Mouse (Mus musculus): ENCODE data around the gene 4930558C23Rik. TPM values are rescaled to one million over a fixed set of nuclear protein-coding genes. Genes with fewer than 3 reads are reported as not detected.
"Not testable (repeated sequence)": the region's sequence is repeated elsewhere in the genome, so short reads cannot be mapped to it uniquely, and the experiment has no call there.

4930558C23Rik gene
- polyA plus RNA-seq (2014; fragmentation: Nextera tagmentation; extraction: Ambion mirVana), result not detected in 2 replicates

DNA sequence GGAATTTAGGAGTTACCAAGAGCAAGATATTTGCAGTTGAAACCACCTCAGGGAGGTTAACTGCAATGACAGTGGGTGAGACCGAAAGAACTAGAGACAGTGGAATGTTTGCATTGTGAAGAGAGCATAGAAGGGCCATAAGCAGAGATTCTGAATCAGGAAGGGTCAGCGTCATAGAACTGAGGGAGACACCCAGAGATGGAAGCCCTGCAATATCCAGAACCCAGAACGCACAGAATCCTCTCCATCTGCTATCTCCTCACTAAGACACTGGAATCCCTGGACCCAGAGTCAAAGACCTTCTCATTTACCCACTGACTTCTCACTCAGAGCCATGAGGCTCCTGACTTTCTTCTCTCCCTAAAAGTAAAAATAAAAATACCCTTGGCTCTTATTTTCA, at the start of gene 4930558C23Rik:
4930558C23Rik (minus strand) TSS at position 101 of the 400 bp plus-strand sequence.
- H3K27ac ChIP-seq (ENCODE audit: low read depth, low read length), result no peak within 1 kb of the TSS
- no peaks in the 10 kb centered on the region for H3K36me3 ChIP-seq (ENCODE audit: control insufficient read depth, insufficient read depth, low read length)
- no peak within 1 kb of the TSS for H3K4me2 ChIP-seq
- H3K27me3 ChIP-seq (ENCODE audit: control insufficient read depth, insufficient read depth, low read length), result no peaks in the 10 kb centered on the region
- DNase-seq (ENCODE audit: low spot score, missing footprints), result no peak
- H3K4me1 ChIP-seq (ENCODE audit: control insufficient read depth, insufficient read depth, low read length), result no peaks in the 10 kb centered on the region
- no peak within 1 kb of the TSS for H3K4me3 ChIP-seq (ENCODE audit: low read depth, low read length)
- no peak for ATAC-seq (ENCODE audit: low FRiP score)
- no peak within 1 kb of the TSS for H3K9ac ChIP-seq (ENCODE audit: low read length)
- WGBS, result 95% methylated on average over 3 of the region's 3 CpGs
- H3K9me3 ChIP-seq (ENCODE audit: control insufficient read depth, low read length), result no peaks in the 10 kb centered on the region

GRCm38 (mm10) chr3:95450915-95451314, 48.3 kb upstream of the 4930558C23Rik start:
- Histone ChIP-seq H3K9me3 (ENCODE audit: control insufficient read depth, low read length) (no peaks in the 10 kb centered on the region), H3K4me3 (ENCODE audit: low read depth, low read length) (no peak overlapping the region), H3K36me3 (ENCODE audit: control insufficient read depth, insufficient read depth, low read length) (0 out of 2 replicates have a peak, but pooled peaks cover 2% of the 10 kb centered on the region), H3K4me2 (no peak overlapping the region), H3K27me3 (ENCODE audit: control insufficient read depth, insufficient read depth, low read length) (no peaks in the 10 kb centered on the region), H3K9ac (ENCODE audit: low read length) (no peak overlapping the region), H3K4me1 (ENCODE audit: control insufficient read depth, insufficient read depth, low read length) (no peaks in the 10 kb centered on the region), H3K27ac (ENCODE audit: low read depth, low read length) (no peak overlapping the region)
- no peak for DNase-seq (ENCODE audit: low spot score, missing footprints)
- WGBS, result 89% methylated on average over 3 of the region's 3 CpGs
- no peak for ATAC-seq (ENCODE audit: low FRiP score)

DNA sequence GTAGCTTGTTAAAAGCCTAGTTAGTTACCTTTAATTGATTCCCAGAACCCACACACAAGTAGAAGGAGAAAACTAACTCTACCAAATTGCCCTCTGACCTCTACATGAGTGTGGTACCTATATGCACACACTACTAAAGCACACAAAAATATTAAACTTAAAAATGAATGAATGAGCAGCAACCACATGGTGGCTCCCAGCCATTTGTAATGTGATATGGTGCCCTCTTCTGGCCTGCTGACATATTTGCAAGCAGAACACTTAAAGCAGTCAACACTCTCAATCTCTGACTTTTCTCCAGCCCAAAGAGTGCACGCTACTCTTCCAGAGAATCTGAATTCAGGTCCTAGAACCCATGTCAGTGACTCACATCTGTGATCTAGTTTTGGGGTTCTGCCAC, 47.8 kb upstream of the 4930558C23Rik start:
- ATAC-seq (ENCODE audit: low FRiP score), result no peak

DNA sequence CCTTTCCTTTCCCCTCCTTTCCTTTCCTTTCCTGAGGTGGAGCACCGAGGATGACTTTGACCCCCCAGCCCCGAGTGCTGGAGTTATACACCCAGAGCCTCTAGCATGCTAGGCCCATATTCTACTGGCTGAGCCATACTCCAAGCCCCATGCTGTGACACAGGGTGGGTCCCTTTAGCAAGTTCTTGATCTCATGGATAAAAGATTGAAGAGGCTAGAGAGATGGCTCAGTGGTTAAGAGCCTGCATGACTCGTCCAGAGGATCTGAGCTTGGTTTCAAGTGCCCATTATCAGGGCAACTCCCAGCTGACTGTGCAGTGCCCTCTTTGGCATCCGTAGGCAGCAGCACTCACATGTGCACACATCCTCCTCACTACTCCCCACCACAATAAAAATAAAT, 42.7 kb upstream of the 4930558C23Rik start:
- Histone ChIP-seq H3K36me3 (ENCODE audit: control insufficient read depth, insufficient read depth, low read length) (no peaks in the 10 kb centered on the region), H3K27ac (ENCODE audit: low read depth, low read length) (no peak overlapping the region), H3K27me3 (ENCODE audit: control insufficient read depth, insufficient read depth, low read length) (no peaks in the 10 kb centered on the region), H3K4me3 (ENCODE audit: low read depth, low read length) (no peak overlapping the region), H3K4me1 (ENCODE audit: control insufficient read depth, insufficient read depth, low read length) (no peaks in the 10 kb centered on the region), H3K9ac (ENCODE audit: low read length) (no peak overlapping the region), H3K4me2 (no peak overlapping the region), H3K9me3 (ENCODE audit: control insufficient read depth, low read length) (no peaks in the 10 kb centered on the region)
- ATAC-seq (ENCODE audit: low FRiP score) (no peak), DNase-seq (ENCODE audit: low spot score, missing footprints) (no peak)
- WGBS, result 83% methylated on average over 4 of the region's 4 CpGs

More for the DNA sequence above, 47.8 kb upstream of the 4930558C23Rik start:
- Histone ChIP-seq H3K27me3 (ENCODE audit: control insufficient read depth, insufficient read depth, low read length) (no peaks in the 10 kb centered on the region), H3K4me2 (no peak overlapping the region), H3K27ac (ENCODE audit: low read depth, low read length) (no peak overlapping the region), H3K9me3 (ENCODE audit: control insufficient read depth, low read length) (no peaks in the 10 kb centered on the region), H3K4me3 (ENCODE audit: low read depth, low read length) (no peak overlapping the region), H3K36me3 (ENCODE audit: control insufficient read depth, insufficient read depth, low read length) (0 out of 2 replicates have a peak, but pooled peaks cover 2% of the 10 kb centered on the region), H3K4me1 (ENCODE audit: control insufficient read depth, insufficient read depth, low read length) (no peaks in the 10 kb centered on the region), H3K9ac (ENCODE audit: low read length) (no peak overlapping the region)
- DNase-seq (ENCODE audit: low spot score, missing footprints), result peak; percentile 87
- 63% methylated on average over 1 of the region's 1 CpGs for WGBS

DNA sequence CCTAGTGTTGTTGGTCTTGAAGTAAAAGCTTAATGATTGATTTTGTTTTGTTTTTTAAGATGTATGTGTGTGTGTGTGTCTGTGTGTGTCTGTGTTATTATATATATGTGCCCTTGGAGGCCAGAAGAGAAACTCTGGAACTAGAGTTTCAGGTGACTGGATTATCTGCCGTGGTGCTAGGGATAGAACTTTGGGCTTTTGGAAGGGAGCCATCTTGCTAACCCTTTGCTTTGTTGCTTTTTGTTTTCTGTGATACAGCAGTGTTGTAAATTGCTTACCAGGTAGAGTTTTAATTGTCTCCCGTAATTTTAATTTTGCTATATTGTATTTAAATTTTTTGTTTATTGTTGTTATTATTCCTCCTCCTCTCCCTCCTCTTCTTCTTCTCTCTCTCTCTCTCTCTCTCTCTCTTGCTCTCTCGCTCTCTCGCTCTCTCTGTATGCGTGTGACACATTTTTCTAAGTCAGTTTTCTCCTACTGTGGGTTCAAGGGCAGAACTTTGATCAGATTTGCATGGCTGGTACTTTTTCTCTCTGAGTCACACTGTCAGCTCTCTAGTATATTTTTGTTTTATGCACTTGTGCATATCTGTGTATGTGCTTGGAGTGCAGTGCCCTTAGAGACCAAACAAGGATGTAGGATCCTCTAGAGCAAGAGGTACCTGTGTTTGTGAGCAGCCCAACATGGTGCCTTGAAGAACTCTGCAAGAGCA, 39.9 kb upstream of the 4930558C23Rik start:
- Histone ChIP-seq H3K27me3 (ENCODE audit: control insufficient read depth, insufficient read depth, low read length) (no peaks in the 10 kb centered on the region), H3K9me3 (ENCODE audit: control insufficient read depth, low read length) (no peaks in the 10 kb centered on the region), H3K27ac (ENCODE audit: low read depth, low read length) (no peak overlapping the region), H3K9ac (ENCODE audit: low read length) (no peak overlapping the region), H3K4me2 (no peak overlapping the region), H3K36me3 (ENCODE audit: control insufficient read depth, insufficient read depth, low read length) (no peaks in the 10 kb centered on the region; the same call in 1 of the 2 replicates), H3K4me3 (ENCODE audit: low read depth, low read length) (no peak overlapping the region), H3K4me1 (ENCODE audit: control insufficient read depth, insufficient read depth, low read length) (no peaks in the 10 kb centered on the region)
- 96% methylated on average over 5 of the region's 5 CpGs for WGBS
- ATAC-seq (ENCODE audit: low FRiP score) (no peak), DNase-seq (ENCODE audit: low spot score, missing footprints) (no peak)

DNA sequence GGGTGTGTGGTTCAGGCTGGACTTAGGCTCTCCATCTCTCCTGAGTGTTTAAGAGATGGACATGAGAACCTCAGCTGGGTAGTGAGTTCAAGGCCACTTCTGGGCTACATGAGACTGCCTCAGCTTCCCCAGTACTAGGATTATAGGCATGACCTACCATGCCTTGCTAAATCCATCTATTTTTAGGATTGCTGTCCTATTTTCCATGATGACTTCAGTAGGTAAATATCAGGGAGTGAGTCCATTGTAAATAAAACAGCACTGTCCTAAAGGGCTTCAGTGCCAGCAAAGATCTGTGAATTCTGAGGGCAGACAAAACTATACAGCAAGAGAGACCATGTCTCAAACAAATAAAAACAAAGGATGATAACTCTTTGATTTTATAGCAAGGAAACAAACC, 37.0 kb upstream of the 4930558C23Rik start:
- no peaks in the 10 kb centered on the region; the same call in 1 of the 2 replicates for H3K36me3 ChIP-seq (ENCODE audit: control insufficient read depth, insufficient read depth, low read length)
- no peak for DNase-seq (ENCODE audit: low spot score, missing footprints)
- no peaks in the 10 kb centered on the region for H3K27me3 ChIP-seq (ENCODE audit: control insufficient read depth, insufficient read depth, low read length)
- no peaks in the 10 kb centered on the region for H3K9me3 ChIP-seq (ENCODE audit: control insufficient read depth, low read length)
- H3K4me2 ChIP-seq, result no peak overlapping the region
- H3K4me1 ChIP-seq (ENCODE audit: control insufficient read depth, insufficient read depth, low read length), result peaks cover 6% of the 10 kb centered on the region
- H3K9ac ChIP-seq (ENCODE audit: low read length), result no peak overlapping the region
- H3K27ac ChIP-seq (ENCODE audit: low read depth, low read length), result no peak overlapping the region
- ATAC-seq (ENCODE audit: low FRiP score), result no peak
- no peak overlapping the region for H3K4me3 ChIP-seq (ENCODE audit: low read depth, low read length)

- H3K27ac ChIP-seq (ENCODE audit: low read depth, low read length); H3K4me3 ChIP-seq (ENCODE audit: low read depth, low read length); DNase-seq (ENCODE audit: low spot score, missing footprints); H3K4me1 ChIP-seq (ENCODE audit: control insufficient read depth, insufficient read depth, low read length); H3K4me2 ChIP-seq; H3K36me3 ChIP-seq (ENCODE audit: control insufficient read depth, insufficient read depth, low read length); ATAC-seq (ENCODE audit: low FRiP score); H3K9me3 ChIP-seq (ENCODE audit: control insufficient read depth, low read length); H3K9ac ChIP-seq (ENCODE audit: low read length); H3K27me3 ChIP-seq (ENCODE audit: control insufficient read depth, insufficient read depth, low read length): not testable (repeated sequence)
- 95% methylated on average over 4 of the region's 4 CpGs for WGBS
Measured at GRCm38 (mm10) chr3:95438636-95439035, 36.0 kb upstream of the 4930558C23Rik start.

DNA sequence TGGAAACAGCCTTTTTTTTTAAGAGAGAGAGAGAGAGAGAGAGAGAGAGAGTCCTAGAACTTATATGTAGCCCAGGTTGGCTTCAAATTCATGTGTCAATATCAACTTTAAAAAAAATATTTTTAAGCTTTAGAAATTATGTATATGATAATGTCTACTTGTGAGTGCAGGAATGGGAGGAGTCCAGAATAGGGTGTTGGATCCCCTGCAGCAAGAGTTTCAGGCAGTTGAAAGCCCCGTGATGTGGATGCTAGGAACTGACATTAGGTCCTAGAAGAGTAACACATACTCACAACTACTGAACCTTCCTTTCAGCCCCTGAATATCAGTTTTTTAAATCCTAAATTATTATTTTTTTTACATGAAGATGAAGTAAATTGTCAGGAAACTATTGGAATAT, 32.9 kb upstream of the 4930558C23Rik start:
- no peaks in the 10 kb centered on the region for H3K27me3 ChIP-seq (ENCODE audit: control insufficient read depth, insufficient read depth, low read length)
- no peak overlapping the region for H3K9ac ChIP-seq (ENCODE audit: low read length)
- DNase-seq (ENCODE audit: low spot score, missing footprints) (no peak), ATAC-seq (ENCODE audit: low FRiP score) (no peak)
- no peaks in the 10 kb centered on the region for H3K9me3 ChIP-seq (ENCODE audit: control insufficient read depth, low read length)
- H3K4me3 ChIP-seq (ENCODE audit: low read depth, low read length), result no peak overlapping the region
- 82% methylated on average over 1 of the region's 1 CpGs for WGBS
- H3K4me2 ChIP-seq, result peak overlapping the region; percentile 68; the same call in 1 of the 2 replicates
- H3K4me1 ChIP-seq (ENCODE audit: control insufficient read depth, insufficient read depth, low read length), result peaks cover 6% of the 10 kb centered on the region
- H3K36me3 ChIP-seq (ENCODE audit: control insufficient read depth, insufficient read depth, low read length), result no peaks in the 10 kb centered on the region; the same call in 1 of the 2 replicates
- H3K27ac ChIP-seq (ENCODE audit: low read depth, low read length), result no peak overlapping the region

GRCm38 (mm10) chr3:95434983-95435370, 32.3 kb upstream of the 4930558C23Rik start:
- no peak overlapping the region; the same call in 1 of the 2 replicates for H3K27ac ChIP-seq (ENCODE audit: low read depth, low read length)
- no peaks in the 10 kb centered on the region for H3K9me3 ChIP-seq (ENCODE audit: control insufficient read depth, low read length)
- H3K27me3 ChIP-seq (ENCODE audit: control insufficient read depth, insufficient read depth, low read length), result no peaks in the 10 kb centered on the region
- H3K4me3 ChIP-seq (ENCODE audit: low read depth, low read length), result peak overlapping the region; percentile 89
- peak overlapping the region; percentile 68 for H3K4me2 ChIP-seq
- ATAC-seq (ENCODE audit: low FRiP score), result no peak
- 4% methylated on average over 7 of the region's 7 CpGs for WGBS
- H3K36me3 ChIP-seq (ENCODE audit: control insufficient read depth, insufficient read depth, low read length), result no peaks in the 10 kb centered on the region; the same call in 1 of the 2 replicates
- H3K4me1 ChIP-seq (ENCODE audit: control insufficient read depth, insufficient read depth, low read length), result peaks cover 6% of the 10 kb centered on the region
- no peak for DNase-seq (ENCODE audit: low spot score, missing footprints)
- peak overlapping the region; percentile 82 for H3K9ac ChIP-seq (ENCODE audit: low read length)

Data from midbrain, embryonic 11.5 days (tissue).